Mouse (Mus musculus) limb, embryonic 11.5 days (tissue): ENCODE measurements at regions not wholly inside any gene's neighbourhood (a gene's known extent, or its start where the extent isn't known, plus 50 kb on each side); places are given as distances from the start of the nearest gene placed in this dataset.

Source experiments
- ATAC-seq: fragments of 200-750 bp; cut with Nextera tagmentation; 2 replicates; pipeline ENCODE4 v1.8.0; 2017; ENCODE audit warnings: low read depth; ENCODE audit not compliant: insufficient number of reproducible peaks, low FRiP score, low TSS enrichment
- DNase-seq: peaks from one replicate; pipeline ENCODE4 v3.0.0-alpha.2; 2015; ENCODE audit warnings: low spot score
- H3K27ac ChIP-seq: fragments of 300-500 bp; sonication (generic); replicated peaks from 2 replicates; pipeline ENCODE4 v1.5.1; 2014; ENCODE audit warnings: low read depth, mild to moderate bottlenecking, low read length
- H3K27me3 ChIP-seq: fragments of 300-500 bp; sonication (generic); 2 replicates; pipeline ENCODE4 v1.6.1; 2014; ENCODE audit warnings: mild to moderate bottlenecking, low read length, mixed read lengths; ENCODE audit not compliant: control insufficient read depth, insufficient read depth
- H3K36me3 ChIP-seq: fragments of 300-500 bp; sonication (generic); 2 replicates; pipeline ENCODE4 v1.6.1; 2014; ENCODE audit warnings: mild to moderate bottlenecking, low read length, moderate library complexity, mixed read lengths; ENCODE audit not compliant: control insufficient read depth, insufficient read depth
- H3K4me1 ChIP-seq: fragments of 300-500 bp; sonication (generic); 2 replicates; pipeline ENCODE4 v1.6.1; 2014; ENCODE audit warnings: low read length, mixed read lengths; ENCODE audit not compliant: control insufficient read depth, insufficient read depth
- H3K4me2 ChIP-seq: fragments of 300-500 bp; sonication (generic); 2 replicates; pipeline ENCODE4 v1.6.1; 2014; ENCODE audit warnings: low read depth, mild to moderate bottlenecking, moderate library complexity; ENCODE audit not compliant: severe bottlenecking
- H3K4me3 ChIP-seq: fragments of 300-500 bp; sonication (generic); 2 replicates; pipeline ENCODE4 v1.5.1; 2014; ENCODE audit warnings: low read depth, low read length
- H3K9ac ChIP-seq: fragments of 300-500 bp; sonication (generic); 2 replicates; pipeline ENCODE4 v1.6.1; 2014; ENCODE audit warnings: mild to moderate bottlenecking, low read length
- H3K9me3 ChIP-seq: fragments of 300-500 bp; sonication (generic); 2 replicates; pipeline ENCODE4 v1.6.1; 2016; ENCODE audit warnings: low read length; ENCODE audit not compliant: control insufficient read depth
- WGBS: fragments of 180-500 bp; shearing (Covaris S2); extraction: QIAGEN DNeasy Blood & Tissue Kit; methylation state at CpG from one replicate; pipeline ENCODE4 v1.1.7; 2014; 5-methylcytosine and 5-hydroxymethylcytosine counted together

GRCm38 (mm10) chr9:101509196-101509595 is 257.6 kb upstream of the Ppp2r3a start:
- no peak overlapping the region for H3K4me2 ChIP-seq
- no peaks in the 10 kb centered on the region for H3K36me3 ChIP-seq
- 85% methylated on average over 9 of the region's 9 CpGs for WGBS
- H3K9ac ChIP-seq: no peak overlapping the region
- H3K4me1 ChIP-seq: no peaks in the 10 kb centered on the region
- H3K9me3 ChIP-seq: no peaks in the 10 kb centered on the region
- DNase-seq: no peak
- H3K4me3 ChIP-seq: no peak overlapping the region
- H3K27ac ChIP-seq: no peak overlapping the region
- no peaks in the 10 kb centered on the region for H3K27me3 ChIP-seq
- ATAC-seq: no peak

GRCm38 (mm10) chr9:101507023-101507690 is 255.6 kb upstream of the Ppp2r3a start:
- Histone ChIP-seq H3K9ac (no peak overlapping the region), H3K4me3 (no peak overlapping the region), H3K36me3 (no peaks in the 10 kb centered on the region), H3K9me3 (no peaks in the 10 kb centered on the region), H3K27me3 (no peaks in the 10 kb centered on the region), H3K4me1 (peaks cover 5% of the 10 kb centered on the region), H3K4me2 (no peak overlapping the region), H3K27ac (no peak overlapping the region)
- DNase-seq (no peak), ATAC-seq (no peak)
- WGBS: 71% methylated on average over 6 of the region's 6 CpGs

GRCm38 (mm10) chr9:101501706-101502465 is 250.3 kb upstream of the Ppp2r3a start:
- no peak overlapping the region for H3K4me3 ChIP-seq
- no peak overlapping the region for H3K27ac ChIP-seq
- H3K36me3 ChIP-seq: no peaks in the 10 kb centered on the region
- H3K4me2 ChIP-seq: no peak overlapping the region
- ATAC-seq (no peak), DNase-seq (no peak)
- H3K9ac ChIP-seq: no peak overlapping the region
- 83% methylated on average over 16 of the region's 16 CpGs for WGBS
- no peaks in the 10 kb centered on the region for H3K27me3 ChIP-seq
- peaks cover 5% of the 10 kb centered on the region for H3K4me1 ChIP-seq
- H3K9me3 ChIP-seq: no peaks in the 10 kb centered on the region

- DNase-seq: no peak
- Histone ChIP-seq H3K9me3 (no peaks in the 10 kb centered on the region), H3K27ac (no peak overlapping the region), H3K27me3 (no peaks in the 10 kb centered on the region), H3K4me2 (no peak overlapping the region), H3K4me3 (no peak overlapping the region), H3K36me3 (no peaks in the 10 kb centered on the region), H3K4me1 (peaks cover 5% of the 10 kb centered on the region), H3K9ac (no peak overlapping the region)
- WGBS: 93% methylated on average over 3 of the region's 3 CpGs
- ATAC-seq: no peak
Measured at GRCm38 (mm10) chr9:101501036-101501435, 249.4 kb upstream of the Ppp2r3a start.

GRCm38 (mm10) chr9:101498721-101499120 is 247.1 kb upstream of the Ppp2r3a start:
- H3K27me3 ChIP-seq: no peaks in the 10 kb centered on the region
- H3K4me3 ChIP-seq: no peak overlapping the region
- H3K9me3 ChIP-seq: no peaks in the 10 kb centered on the region
- H3K4me2 ChIP-seq: no peak overlapping the region
- 89% methylated on average over 5 of the region's 5 CpGs for WGBS
- no peak for ATAC-seq
- H3K4me1 ChIP-seq: peaks cover 5% of the 10 kb centered on the region
- DNase-seq: no peak
- no peaks in the 10 kb centered on the region for H3K36me3 ChIP-seq
- no peak overlapping the region for H3K27ac ChIP-seq
- H3K9ac ChIP-seq: no peak overlapping the region

GRCm38 (mm10) chr9:101495768-101496167 is 244.2 kb upstream of the Ppp2r3a start:
- Histone ChIP-seq H3K4me2 (no peak overlapping the region), H3K36me3 (no peaks in the 10 kb centered on the region), H3K27ac (no peak overlapping the region), H3K9me3 (no peaks in the 10 kb centered on the region), H3K27me3 (no peaks in the 10 kb centered on the region), H3K9ac (no peak overlapping the region), H3K4me1 (no peaks in the 10 kb centered on the region), H3K4me3 (no peak overlapping the region)
- 84% methylated on average over 6 of the region's 6 CpGs for WGBS
- ATAC-seq: no peak
- DNase-seq: no peak

GRCm38 (mm10) chr9:101489013-101489412 is 237.4 kb upstream of the Ppp2r3a start:
- Histone ChIP-seq H3K27me3 (no peaks in the 10 kb centered on the region), H3K9ac (no peak overlapping the region), H3K4me3 (no peak overlapping the region), H3K4me2 (no peak overlapping the region), H3K4me1 (no peaks in the 10 kb centered on the region), H3K9me3 (no peaks in the 10 kb centered on the region), H3K36me3 (no peaks in the 10 kb centered on the region), H3K27ac (no peak overlapping the region)
- no peak for DNase-seq
- ATAC-seq: no peak
- 85% methylated on average over 6 of the region's 6 CpGs for WGBS

- no peak overlapping the region for H3K4me2 ChIP-seq
- no peak overlapping the region for H3K27ac ChIP-seq
- H3K27me3 ChIP-seq: no peaks in the 10 kb centered on the region
- WGBS: 67% methylated on average over 3 of the region's 3 CpGs
- no peak overlapping the region for H3K9ac ChIP-seq
- no peaks in the 10 kb centered on the region for H3K4me1 ChIP-seq
- no peak overlapping the region for H3K4me3 ChIP-seq
- H3K36me3 ChIP-seq: no peaks in the 10 kb centered on the region
- no peak for DNase-seq
- H3K9me3 ChIP-seq: no peaks in the 10 kb centered on the region
- ATAC-seq: no peak
Measured at GRCm38 (mm10) chr9:101476223-101476622, 224.6 kb upstream of the Ppp2r3a start.
